Mouse (Mus musculus) megakaryocyte-erythroid progenitor cell, adult 5-6 weeks (primary cell): Measurements from ENCODE around the gene Slc39a2. TPM values are rescaled to one million over a fixed set of nuclear protein-coding genes. Genes with fewer than 3 reads are reported as not detected.
A peak's percentile ranks its signal among the peaks of the same experiment; 100 is the strongest.

Source experiments
- ATAC-seq: replicated peaks from 2 replicates; pipeline ENCODE4 v1.8.0; 2016; ENCODE audit warnings: mild to moderate bottlenecking, inconsistent platforms; ENCODE audit not compliant: severe bottlenecking, poor library complexity, low FRiP score, low TSS enrichment
- total RNA-seq, 2 experiments: library from RNA; stranded (forward) in 1 of 2; stranded (reverse) in 1 of 2; fragments of 200-1000, 215-1000 nt in 1 of 2; fragments of >200 nt in 1 of 2; fragmentation: Nextera tagmentation in 1 of 2; gene quantifications; 2 replicates each; pipeline ENCODE4 v1.2.3; 2014 to 2017

Gene Slc39a2
- total RNA-seq, 2 experiments from 2014 or later, result 1.4 TPM; not detected in 1

DNA sequence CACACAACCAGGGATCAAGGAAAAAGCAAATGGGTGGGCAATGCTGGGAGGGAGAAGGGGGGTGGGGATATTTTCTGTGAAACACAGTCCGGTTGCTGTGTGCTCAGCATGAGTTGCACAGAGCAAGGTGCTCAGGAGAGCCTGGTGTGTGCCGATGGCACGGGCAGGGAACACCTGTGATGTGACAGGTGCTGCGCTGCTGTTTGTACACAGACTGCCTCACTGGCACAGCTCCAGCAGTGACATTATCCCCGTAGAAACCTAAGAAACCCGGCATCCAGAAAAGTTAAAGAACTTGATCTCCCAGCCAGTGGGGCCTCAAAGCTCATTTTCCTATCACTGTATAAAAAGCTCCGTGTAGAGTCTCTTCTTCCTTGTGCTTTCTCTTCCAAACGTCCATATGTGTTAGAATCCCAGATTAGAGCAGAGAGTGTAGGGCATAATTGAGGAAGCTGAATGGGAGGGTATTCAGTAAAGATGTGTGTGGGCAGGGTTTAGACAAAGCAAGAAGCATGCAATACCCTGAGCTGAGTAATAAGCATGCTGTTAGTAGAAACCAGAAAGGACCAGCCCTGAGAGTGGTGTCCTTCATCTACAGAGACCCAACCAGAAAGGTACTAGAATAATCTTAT, 4.0 kb downstream of the Slc39a2 start:
- ATAC-seq, result no peak

DNA sequence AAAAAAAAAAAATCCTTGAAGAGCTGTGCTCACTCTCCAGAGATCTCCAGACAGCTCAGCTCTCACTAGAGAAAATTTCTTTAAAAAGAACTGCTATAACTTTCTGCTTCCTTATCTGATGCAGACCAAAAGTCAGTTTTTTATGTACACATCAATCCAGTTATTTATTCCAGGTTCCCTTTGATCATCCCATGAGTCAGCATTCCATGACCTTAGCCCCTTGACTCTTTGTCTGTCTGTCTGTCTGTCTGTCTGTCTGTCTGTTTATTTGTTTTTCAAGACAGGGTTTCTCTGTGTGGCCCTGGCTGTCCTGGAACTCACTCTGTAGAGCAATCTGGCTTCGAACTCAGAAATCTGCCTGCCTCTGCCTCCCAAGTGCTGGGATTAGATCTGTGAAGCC, 6.7 kb downstream of the Slc39a2 start:
- ATAC-seq, result no peak

DNA sequence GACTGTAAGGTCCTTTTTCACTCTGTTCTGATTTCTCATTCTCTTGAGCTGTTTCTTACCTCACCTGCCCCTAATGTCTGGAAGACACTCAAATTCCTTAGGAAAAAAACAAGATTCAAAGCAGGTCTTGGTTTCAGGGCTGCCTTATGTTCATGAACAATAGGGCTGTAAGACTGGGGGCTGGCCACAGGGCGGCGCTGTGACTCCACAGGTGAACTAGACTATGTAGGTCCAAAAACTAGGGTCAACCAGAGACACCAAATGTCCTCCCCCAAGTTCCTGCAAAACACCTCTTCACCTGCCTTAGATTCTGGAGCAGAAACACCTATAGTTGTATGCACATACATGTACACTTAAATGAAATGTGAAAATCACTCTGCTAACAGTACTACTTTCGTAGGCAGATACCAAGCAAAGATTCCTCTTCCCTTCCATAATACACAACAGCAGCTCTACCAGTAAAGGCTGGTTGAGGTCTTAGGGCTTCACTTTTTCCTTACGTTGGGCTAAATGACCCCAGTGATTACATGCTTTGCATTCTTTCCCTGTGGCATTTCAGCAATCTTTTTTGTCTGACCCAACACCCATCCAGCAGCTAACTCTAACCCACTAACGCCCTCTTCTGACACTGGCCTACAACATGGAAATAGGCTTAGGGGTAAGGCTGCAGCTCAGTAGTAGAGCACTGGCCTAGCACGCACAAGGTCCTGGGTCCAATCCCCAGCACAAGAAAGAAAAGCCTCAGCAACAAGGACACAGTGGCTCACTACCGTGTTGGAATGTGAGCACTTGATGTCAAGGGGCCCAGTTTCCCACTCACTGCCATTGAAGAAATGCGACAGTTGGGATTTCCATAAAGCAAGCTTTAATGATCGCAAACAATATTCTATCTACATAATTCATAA, 10.4 kb downstream of the Slc39a2 start:
- ATAC-seq, result peak; percentile 54; the same call in 1 of the 2 replicates

DNA sequence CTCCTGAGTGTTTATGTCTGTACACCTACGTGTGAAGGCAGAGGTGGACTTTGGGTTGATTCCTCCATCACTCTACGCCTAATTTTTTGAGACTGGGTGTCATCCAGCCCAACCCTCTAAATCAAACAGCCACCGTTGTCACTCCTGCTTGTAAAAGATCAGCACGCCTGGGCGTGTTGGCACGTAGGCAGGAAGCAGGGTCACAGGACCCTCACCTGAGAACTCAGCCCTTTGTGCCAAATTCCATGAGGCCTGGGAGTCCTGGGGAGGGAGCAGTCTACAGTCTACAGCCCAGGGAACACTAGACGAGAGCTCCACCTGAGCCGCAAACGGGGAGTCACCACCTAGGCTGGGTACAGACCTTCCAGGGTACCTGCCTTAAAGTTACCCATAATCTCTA, 11.1 kb downstream of the Slc39a2 start:
- no peak for ATAC-seq

DNA sequence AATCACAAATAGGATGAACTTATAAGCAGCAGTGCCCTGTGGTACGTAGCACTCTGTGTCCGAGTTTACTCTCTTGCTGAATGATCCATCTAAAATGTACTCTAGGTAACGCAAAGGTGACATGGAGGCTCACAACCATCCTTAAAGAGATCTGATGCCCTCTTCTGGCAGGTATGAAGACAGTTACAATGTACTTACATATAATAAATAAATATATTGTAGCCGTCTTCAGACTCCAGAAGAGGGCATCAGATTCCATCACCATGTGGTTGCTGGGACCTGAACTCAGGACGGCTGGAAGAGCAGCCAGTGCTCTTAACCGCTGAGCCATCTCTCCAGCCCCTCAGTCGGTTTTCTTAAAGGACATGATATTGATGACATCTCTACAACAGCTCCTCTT, 12.0 kb downstream of the Slc39a2 start:
- no peak for ATAC-seq

DNA sequence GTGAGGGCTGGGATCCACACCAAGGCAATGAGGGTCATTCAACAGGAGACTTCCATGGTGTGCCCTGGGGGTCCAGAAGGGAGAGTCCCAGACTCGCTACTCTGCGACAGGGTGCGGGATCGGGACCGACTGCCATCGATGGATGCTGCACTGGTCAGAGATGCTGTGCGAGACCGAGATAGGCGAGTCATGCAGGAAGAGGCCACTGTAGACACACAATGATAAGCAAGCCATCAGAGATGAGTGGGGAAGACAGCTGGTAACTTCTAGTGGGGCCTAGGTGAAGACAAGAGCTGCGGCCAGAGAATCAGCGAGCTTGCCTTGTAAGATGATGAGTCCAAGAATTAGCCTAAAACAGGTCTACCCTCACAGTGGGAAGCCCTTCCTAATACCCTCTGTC, 13.4 kb downstream of the Slc39a2 start:
- peak; percentile 75 for ATAC-seq

DNA sequence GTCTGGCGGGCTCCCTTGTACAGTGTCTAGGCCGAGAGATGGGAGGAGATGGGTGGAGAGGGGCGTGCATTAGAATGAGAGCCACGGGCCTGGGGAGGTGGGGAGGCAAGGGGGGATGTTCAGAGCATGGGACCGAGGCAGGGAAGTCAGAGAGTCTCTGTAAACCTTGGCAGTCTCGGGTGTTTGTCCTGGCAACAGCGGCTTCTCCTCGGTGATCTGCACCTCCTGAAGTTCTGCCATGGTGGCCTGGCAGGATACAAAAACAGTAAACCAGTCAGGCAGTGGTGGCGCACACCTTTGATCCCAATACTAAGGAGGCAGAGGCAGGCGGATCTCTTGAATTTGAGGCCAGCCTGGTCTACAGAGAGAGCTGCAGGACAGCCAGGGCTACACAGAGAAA, 18.6 kb downstream of the Slc39a2 start:
- no peak for ATAC-seq

DNA sequence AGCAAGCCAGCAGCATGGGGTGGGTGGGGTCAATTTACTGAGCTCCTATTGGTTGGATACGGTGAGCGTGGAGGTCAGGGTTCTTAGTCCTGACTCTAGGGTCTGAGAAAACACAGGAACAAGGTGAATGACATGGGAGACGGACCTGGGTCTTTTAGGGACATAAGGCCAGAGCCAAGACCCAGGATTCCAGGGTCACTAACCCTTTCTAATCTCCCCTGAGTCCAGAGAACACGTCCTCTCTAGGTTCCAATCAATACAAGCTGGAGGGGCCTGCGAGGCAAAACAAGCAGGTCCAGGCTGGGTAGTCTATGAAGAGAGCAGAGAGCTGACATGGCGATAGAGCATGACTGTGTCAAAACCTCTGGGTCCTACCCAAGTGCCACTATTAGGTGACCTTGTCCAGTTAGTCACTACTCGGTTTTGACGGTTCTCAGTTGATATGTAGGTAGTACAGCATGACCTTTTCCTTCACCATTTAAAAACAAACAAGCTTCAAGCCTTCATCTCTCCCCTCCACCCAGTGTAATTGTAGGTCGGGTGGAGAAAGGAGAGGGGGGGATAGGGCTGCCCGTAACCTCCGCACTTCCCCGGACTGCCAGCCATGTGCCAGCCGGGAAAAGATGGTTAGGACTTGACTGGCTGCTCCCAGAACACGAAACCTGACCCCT, 19.8 kb downstream of the Slc39a2 start:
- ATAC-seq, result no peak

DNA sequence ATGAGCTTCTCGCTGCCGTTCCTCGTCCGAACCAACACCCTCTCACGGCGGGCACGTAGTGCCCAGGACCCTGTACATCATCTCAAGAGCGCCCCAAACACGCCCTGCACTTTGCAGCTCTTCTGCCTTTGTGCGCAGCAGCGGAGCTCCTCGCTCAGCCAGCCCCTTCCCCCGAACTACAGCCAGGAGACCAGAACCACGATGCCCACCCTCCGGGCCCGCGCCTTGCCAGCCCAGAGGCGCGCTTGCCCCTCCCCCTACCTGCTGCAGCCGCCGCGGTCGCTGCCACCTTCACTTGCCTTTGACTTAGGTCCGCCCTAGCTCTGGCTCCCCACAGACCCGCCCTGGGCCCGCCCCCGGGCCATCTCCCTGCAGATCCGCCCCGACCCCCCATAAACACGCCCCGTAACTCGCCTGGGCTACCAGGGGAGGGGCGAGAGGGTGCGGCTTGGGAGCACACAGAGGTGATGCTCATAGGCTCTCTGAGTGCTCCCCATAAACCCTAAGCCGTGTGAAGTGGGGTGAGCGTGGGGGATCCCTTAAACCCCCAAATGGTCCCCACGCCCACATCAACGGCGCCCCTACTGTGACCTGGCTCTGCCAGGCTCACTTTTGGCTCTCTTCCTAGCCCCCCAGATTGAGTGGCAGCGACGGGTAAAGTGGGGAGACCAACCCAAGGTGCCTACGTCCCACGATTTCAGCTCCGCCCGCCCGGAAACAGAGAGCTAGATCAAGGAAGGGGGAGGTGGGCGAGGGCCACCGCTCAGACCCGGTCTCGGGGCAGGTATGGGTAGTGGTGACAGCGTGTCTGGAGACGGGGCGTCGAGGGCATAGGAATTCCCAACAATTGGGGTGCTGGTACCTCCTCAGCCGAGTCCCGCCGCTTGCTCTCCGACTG, 20.6 kb downstream of the Slc39a2 start:
- peak; percentile 78 for ATAC-seq

DNA sequence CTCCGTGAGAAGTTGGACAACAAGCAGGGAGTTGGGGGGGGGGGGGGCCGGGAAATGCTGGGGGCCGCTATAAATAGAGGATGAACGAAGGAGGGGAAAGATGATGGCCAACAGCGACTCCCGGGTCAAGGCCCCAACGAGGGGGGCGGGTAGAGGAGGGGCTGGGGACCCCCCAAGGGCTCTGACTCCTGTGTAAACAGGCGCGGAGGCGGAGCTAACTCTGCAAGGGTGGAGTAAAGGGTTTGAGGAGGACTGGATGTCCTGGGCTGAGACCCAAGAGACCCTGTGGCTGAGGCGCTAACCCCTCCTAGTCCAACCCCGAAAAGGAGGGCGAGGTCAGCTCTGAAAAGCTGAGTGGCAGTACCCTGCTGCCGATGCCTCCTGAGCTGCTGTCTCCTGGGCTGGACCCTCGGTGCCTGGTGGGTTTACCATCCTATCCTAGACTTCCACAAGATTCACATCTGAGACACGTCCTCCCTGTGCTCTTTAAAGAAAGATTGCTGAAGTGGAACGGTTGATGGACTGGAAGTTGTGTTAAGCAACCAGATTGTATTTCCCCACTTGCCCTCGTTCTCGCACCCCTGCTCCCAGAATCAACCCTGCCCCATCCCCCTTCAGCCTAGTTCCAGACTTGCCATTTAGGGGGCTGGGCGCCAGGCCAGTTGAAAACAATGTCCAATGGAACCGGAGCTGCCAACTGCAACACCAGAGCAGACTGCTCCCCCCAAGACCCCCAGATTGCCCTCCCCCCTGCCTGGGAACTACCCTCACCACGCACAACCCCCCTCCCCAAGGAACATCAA, 21.5 kb downstream of the Slc39a2 start, which contains the start of gene Ndrg2:
Gene Ndrg2, minus strand, starts transcription at position 199 of the 803 bp plus-strand sequence.
- ATAC-seq, result no peak

DNA sequence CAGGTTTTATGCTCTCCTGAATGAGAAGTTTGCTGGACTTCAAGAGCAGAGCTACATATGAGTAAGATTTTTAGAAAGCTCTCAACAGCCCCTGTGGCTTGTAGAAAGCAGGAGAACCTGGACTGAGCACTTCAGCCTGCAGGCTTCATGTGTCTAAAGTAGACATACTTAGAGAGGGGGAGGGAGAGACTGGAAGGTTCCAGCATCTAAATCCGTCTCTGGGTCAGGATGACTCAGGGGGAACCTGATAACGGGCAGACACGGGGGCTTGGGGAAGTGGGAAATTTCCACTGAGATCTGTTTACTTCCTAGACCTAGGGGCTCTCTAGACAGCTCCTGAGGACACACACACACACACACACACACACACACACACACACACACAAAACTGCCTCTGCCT, 22.3 kb downstream of the Slc39a2 start:
- ATAC-seq, result no peak

DNA sequence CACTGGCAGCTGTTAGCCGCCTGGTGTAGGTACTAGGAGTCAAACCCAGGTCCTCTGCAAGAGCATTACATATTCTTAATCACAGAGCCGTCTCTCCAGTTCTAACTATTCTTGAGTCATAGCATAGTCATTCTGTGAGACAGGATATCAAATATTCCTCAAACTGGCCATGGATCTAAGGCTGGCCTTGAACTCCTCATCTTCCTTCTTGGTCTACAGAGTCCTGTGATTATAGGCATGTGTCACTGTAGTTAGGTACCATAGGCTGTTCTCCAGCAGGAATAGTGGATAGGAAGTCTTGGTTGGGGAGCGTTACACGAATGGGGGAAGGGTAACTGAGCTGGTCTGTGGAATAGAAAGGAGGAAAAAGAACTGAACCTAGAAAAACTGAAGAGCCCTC, 23.9 kb downstream of the Slc39a2 start:
- ATAC-seq, result no peak

DNA sequence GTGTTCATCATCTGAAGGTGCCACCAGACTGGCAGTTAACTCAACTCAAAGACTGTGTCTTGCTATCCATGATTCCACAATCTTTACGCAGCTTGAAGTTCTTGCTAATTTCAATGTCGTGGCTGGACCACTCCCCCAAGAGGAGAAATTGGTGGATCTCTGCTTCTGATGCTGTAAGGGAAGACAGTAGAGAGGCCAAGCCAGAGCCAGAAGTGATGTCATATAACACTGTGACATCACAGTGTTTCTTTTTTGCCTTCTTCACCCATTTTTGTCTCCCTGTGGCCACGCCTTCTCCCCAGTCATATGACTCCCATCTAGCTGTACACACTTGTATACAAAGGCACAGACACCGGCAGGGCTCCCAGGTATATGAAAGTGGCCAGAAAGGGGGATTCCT, 25.4 kb downstream of the Slc39a2 start, which contains the start of gene Tppp2:
Gene Tppp2, plus strand, starts transcription at position 301 of the 400 bp plus-strand sequence.
- ATAC-seq, result no peak

DNA sequence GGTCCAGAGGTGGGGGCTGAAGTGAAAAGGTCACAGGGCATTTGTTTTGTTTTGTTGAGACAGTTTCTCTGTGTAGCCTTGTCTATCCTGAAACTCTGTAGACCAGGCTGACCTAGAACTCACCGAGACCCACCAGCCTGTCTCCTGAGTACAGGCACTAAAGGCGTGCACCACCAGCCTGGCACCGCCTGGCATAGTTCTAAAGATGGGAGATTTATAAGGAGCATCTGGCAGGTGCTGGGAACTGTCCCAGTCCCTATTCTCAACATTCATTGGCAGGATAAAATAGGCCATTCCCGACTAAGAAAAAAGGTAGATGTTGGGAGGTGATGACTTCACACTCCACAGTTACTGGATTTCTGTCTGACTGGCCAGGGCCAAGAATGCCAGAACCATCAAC, 26.3 kb downstream of the Slc39a2 start:
- ATAC-seq, result no peak

DNA sequence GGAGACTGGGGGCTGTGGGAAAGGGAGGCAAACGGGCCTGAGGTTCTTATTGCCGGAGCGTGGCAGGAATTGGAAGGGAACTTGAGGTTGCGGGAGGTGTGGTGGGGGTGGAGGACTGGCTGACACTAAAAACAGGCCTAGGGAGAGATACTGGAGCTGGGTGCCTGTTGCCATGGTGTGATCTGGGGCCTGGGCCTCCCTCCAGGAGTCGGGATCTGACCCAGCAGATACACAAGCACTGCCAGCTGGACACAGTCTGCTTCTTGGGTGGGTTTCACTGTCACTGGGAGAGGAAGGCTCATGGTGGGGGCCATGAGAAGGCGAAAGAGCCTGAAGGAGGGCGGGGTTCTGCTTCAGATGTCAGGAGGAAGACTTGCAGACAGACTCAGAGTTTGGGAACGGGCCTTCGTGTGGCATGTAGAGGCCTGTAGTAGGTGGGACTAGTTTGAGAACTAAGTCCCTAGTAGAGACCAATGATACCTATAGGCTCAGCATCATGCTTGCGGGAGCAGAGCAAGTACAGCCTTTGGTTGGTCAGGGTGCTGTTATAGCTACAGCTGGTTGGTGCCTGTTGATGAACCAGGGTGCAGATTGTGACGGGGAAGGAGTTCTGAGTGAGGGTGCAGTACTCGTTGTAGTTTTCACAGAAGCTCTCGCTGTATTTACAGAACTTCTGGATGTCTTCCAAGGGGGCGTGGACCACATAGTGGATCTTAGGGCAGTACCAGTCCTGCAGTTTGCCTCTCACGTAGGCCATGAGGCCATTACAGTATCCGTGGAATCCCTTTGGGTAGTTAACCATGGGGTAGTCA, 29.3 kb downstream of the Slc39a2 start:
- ATAC-seq, result no peak

DNA sequence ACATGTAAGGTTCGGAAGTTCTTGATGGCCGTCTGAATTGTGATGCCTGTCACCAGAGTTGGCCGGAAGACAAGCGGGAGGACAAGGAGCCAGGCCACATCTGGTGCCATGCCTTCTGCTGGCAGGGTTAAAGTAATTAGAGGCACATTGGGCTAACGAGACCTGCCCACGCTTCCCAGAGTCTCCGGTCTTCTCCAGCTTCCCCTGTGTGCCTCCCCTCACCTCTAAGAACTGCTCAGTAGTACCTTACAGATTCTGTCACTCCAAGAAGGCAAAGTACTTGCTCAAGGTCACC, 29.8 kb downstream of the Slc39a2 start, which contains the start of gene Rnase13:
Gene Rnase13, minus strand, starts transcription at position 203 of the 295 bp plus-strand sequence.
- ATAC-seq, result no peak

DNA sequence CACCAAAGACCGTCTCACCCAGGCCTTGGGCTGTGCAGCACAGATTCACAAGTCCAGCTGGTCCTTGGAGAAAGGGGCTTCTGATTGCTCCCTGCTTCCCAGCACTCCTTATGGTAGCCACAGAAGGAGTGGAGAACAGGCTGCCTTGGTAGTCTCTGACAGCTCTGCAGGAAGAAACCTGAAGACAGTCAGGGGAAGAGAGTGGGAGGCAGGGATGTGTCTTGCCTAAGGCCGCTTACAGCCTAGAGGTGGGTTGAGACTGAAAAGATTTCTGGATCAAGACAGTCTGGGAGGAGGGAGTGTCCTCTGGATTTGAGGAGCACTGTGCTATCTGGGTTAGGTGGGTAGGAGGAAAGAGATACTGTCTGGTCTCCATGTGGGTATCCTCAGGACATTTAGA, 30.2 kb downstream of the Slc39a2 start:
- no peak for ATAC-seq

DNA sequence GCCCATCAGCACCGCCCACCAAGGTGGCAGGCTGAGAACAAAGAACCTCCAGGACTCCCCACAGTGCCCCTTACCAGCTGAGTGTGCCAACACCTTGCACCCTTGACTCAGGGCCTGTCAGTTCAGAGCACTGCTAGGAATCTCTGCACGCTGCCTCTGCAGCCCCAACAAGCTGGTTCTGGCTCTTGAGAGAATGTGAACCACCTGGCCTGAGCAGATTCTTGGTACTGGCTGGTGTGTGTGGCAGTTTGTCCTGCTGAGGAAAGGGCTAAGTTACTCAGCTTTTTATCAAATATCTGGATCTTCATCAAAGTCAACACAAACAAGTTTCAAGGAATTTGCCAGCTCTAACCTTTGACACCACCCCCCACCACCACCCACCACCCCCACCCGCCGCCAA, 30.8 kb downstream of the Slc39a2 start:
- ATAC-seq, result no peak
